Mouse (Mus musculus): ENCODE data around the gene Tmem132d. TPM values are rescaled to one million over a fixed set of nuclear protein-coding genes. Genes with fewer than 3 reads are reported as not detected.

Tmem132d gene
- total RNA-seq, 1 experiment = 2.5 TPM

DNA sequence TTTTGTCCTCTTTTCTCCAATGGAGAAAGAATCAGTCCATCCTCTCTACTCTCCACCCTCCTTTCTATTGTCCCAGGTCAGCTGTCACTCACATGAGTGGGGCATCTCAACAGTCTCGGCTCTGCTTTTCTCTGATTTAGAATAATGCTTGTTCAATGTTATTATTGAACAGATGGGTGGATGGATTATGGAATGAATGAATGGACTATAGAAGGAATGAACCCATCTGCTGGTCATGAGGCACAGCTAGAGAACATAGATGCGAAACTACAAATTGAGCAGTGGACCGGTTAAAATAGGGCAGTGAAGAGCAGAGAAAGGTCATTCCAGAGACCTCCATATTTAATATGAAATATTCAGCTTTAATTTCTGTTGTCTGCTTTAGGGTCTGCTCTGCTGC, 514.5 kb downstream of the Tmem132d start:
- DNase-seq (ENCODE audit: low read depth, low spot score) = no peak
- in situ Hi-C loops (cut with MboI; ENCODE audit: low sequenced_read_pairs in 2 of 2, unreplicated experiment in 2 of 2) = no loop called here
- Histone ChIP-seq H3K9me3 (ENCODE audit: control insufficient read depth, insufficient read depth, low read depth, low read length) (no peaks in the 10 kb centered on the region), H3K27ac (ENCODE audit: insufficient read depth, low read depth, low read length, poor library complexity, severe bottlenecking) (no peak overlapping the region), H3K4me3 (ENCODE audit: insufficient read depth in 1 of 2, low read depth in 1 of 2, low read length in 2 of 2, poor library complexity in 1 of 2, severe bottlenecking in 1 of 2) (no peak overlapping the region), H3K9ac (ENCODE audit: insufficient read depth, low read depth, low read length, poor library complexity, severe bottlenecking) (no peak overlapping the region), H3K36me3 (ENCODE audit: control insufficient read depth, insufficient read depth, low read length, poor library complexity, severe bottlenecking) (no peaks in the 10 kb centered on the region), H3K4me1 (ENCODE audit: control insufficient read depth in 2 of 2, insufficient read depth in 2 of 2, low read length in 2 of 2, poor library complexity in 1 of 2) (no peaks in the 10 kb centered on the region)
- no peak for TF ChIP-seq HCFC1 (IDR thresholded peaks at IDR 0.05; ENCODE audit: borderline replicate concordance, insufficient read depth, low read length)
- TF ChIP-seq ZNF384 (IDR thresholded peaks at IDR 0.05; ENCODE audit: low read depth, low read length) = no peak
- no peak for TF ChIP-seq ZC3H11A (IDR thresholded peaks at IDR 0.05; ENCODE audit: borderline replicate concordance, low read depth, low read length)
- TF ChIP-seq CHD2 (IDR thresholded peaks at IDR 0.05; ENCODE audit: low read depth, low read length) = no peak
- no peak for TF ChIP-seq MAFK (IDR thresholded peaks at IDR 0.05; ENCODE audit: insufficient read depth, low read depth, low read length)

DNA sequence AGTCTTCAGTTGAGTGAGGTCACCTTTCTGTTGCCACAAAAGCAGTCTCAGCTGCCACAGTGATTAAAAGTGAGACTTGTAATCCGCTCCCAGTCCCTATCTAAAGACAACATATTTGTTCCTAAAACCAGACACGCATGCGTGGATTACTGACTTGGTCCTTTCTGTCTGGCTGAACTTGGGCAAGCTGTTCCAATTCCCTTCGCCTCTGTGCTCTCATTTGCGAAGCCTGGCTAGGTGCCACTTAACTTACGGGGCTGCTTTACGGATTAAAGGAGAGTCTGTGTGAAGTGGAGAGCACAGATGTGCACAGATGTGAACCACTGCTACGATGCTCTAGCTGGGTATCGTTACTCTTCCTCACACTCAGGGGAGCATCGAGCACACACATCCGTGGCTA, 518.7 kb downstream of the Tmem132d start:
- Histone ChIP-seq H3K36me3 (ENCODE audit: control insufficient read depth, insufficient read depth, low read length, poor library complexity, severe bottlenecking) (no peaks in the 10 kb centered on the region), H3K9ac (ENCODE audit: insufficient read depth, low read depth, low read length, poor library complexity, severe bottlenecking) (no peak overlapping the region), H3K4me1 (ENCODE audit: control insufficient read depth in 2 of 2, insufficient read depth in 2 of 2, low read length in 2 of 2, poor library complexity in 1 of 2) (no peaks in the 10 kb centered on the region), H3K9me3 (ENCODE audit: control insufficient read depth, insufficient read depth, low read depth, low read length) (no peaks in the 10 kb centered on the region), H3K4me3 (ENCODE audit: insufficient read depth in 1 of 2, low read depth in 1 of 2, low read length in 2 of 2, poor library complexity in 1 of 2, severe bottlenecking in 1 of 2) (no peak overlapping the region), H3K27ac (ENCODE audit: insufficient read depth, low read depth, low read length, poor library complexity, severe bottlenecking) (no peak overlapping the region)
- in situ Hi-C loops (cut with MboI; ENCODE audit: low sequenced_read_pairs in 2 of 2, unreplicated experiment in 2 of 2) = no loop called here
- no peak for TF ChIP-seq ZNF384 (IDR thresholded peaks at IDR 0.05; ENCODE audit: low read depth, low read length)
- no peak for TF ChIP-seq HCFC1 (IDR thresholded peaks at IDR 0.05; ENCODE audit: borderline replicate concordance, insufficient read depth, low read length)
- no peak for TF ChIP-seq ZC3H11A (IDR thresholded peaks at IDR 0.05; ENCODE audit: borderline replicate concordance, low read depth, low read length)
- no peak for TF ChIP-seq CHD2 (IDR thresholded peaks at IDR 0.05; ENCODE audit: low read depth, low read length)
- TF ChIP-seq MAFK (IDR thresholded peaks at IDR 0.05; ENCODE audit: insufficient read depth, low read depth, low read length) = no peak
- no peak for DNase-seq (ENCODE audit: low read depth, low spot score)

DNA sequence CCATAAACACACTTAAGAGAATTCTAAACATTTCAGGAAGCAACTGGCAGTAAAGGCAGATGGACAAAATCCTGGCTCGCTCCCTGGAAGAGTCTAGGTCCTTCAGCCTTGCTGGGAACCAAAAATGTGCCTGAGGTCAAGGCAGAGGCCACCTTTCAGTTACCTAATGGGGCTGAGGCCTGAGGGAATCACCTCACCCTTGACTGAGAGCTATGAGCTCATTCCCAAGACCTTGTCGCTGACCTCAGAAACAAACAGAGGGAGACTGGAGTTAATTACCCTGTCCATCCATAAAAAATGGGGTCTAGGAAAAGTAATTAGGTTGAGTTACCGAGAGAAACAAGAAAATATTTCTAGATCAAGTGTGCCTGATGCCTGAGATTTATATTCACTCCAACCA, 521.3 kb downstream of the Tmem132d start:
- no peak for TF ChIP-seq ZNF384 (IDR thresholded peaks at IDR 0.05; ENCODE audit: low read depth, low read length)
- no peaks in the 10 kb centered on the region for H3K4me1 ChIP-seq (ENCODE audit: control insufficient read depth in 2 of 2, insufficient read depth in 2 of 2, low read length in 2 of 2, poor library complexity in 1 of 2)
- H3K36me3 ChIP-seq (ENCODE audit: control insufficient read depth, insufficient read depth, low read length, poor library complexity, severe bottlenecking) = no peaks in the 10 kb centered on the region
- no peak for DNase-seq (ENCODE audit: low read depth, low spot score)
- H3K27ac ChIP-seq (ENCODE audit: insufficient read depth, low read depth, low read length, poor library complexity, severe bottlenecking) = no peak overlapping the region
- no peak overlapping the region for H3K4me3 ChIP-seq (ENCODE audit: insufficient read depth in 1 of 2, low read depth in 1 of 2, low read length in 2 of 2, poor library complexity in 1 of 2, severe bottlenecking in 1 of 2)
- H3K9ac ChIP-seq (ENCODE audit: insufficient read depth, low read depth, low read length, poor library complexity, severe bottlenecking) = no peak overlapping the region
- in situ Hi-C loops (cut with MboI; ENCODE audit: low sequenced_read_pairs in 2 of 2, unreplicated experiment in 2 of 2) = no loop called here
- H3K9me3 ChIP-seq (ENCODE audit: control insufficient read depth, insufficient read depth, low read depth, low read length) = no peaks in the 10 kb centered on the region

DNA sequence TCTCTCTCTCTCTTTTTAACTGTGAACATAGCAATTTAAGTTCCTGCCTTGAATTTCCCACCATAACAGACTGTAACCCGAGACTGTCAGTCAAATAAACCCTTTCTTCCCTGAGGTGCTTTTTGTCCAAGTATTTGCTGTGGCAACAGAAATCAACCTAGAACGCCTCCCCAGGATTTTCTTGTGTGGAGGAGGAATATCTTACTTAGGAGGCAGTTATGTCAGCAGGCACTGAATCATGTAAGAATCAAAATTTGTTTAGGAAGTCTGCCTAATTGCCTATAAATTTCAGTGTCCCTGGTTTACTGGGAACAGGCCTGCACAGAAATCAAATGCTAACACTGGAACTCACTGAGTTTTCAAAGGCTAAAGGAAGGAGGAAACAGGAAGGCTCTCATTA, 522.5 kb downstream of the Tmem132d start:
- Histone ChIP-seq H3K9me3 (ENCODE audit: control insufficient read depth, insufficient read depth, low read depth, low read length) (no peaks in the 10 kb centered on the region), H3K36me3 (ENCODE audit: control insufficient read depth, insufficient read depth, low read length, poor library complexity, severe bottlenecking) (no peaks in the 10 kb centered on the region), H3K9ac (ENCODE audit: insufficient read depth, low read depth, low read length, poor library complexity, severe bottlenecking) (no peak overlapping the region), H3K4me1 (ENCODE audit: control insufficient read depth in 2 of 2, insufficient read depth in 2 of 2, low read length in 2 of 2, poor library complexity in 1 of 2) (no peaks in the 10 kb centered on the region), H3K27ac (ENCODE audit: insufficient read depth, low read depth, low read length, poor library complexity, severe bottlenecking) (no peak overlapping the region), H3K4me3 (ENCODE audit: insufficient read depth in 1 of 2, low read depth in 1 of 2, low read length in 2 of 2, poor library complexity in 1 of 2, severe bottlenecking in 1 of 2) (no peak overlapping the region)
- DNase-seq (ENCODE audit: low read depth, low spot score) = no peak
- TF ChIP-seq HCFC1 (IDR thresholded peaks at IDR 0.05; ENCODE audit: borderline replicate concordance, insufficient read depth, low read length) = no peak
- no peak for TF ChIP-seq ZNF384 (IDR thresholded peaks at IDR 0.05; ENCODE audit: low read depth, low read length)
- no peak for TF ChIP-seq MAFK (IDR thresholded peaks at IDR 0.05; ENCODE audit: insufficient read depth, low read depth, low read length)
- no peak for TF ChIP-seq CHD2 (IDR thresholded peaks at IDR 0.05; ENCODE audit: low read depth, low read length)
- TF ChIP-seq ZC3H11A (IDR thresholded peaks at IDR 0.05; ENCODE audit: borderline replicate concordance, low read depth, low read length) = no peak
- in situ Hi-C loops (cut with MboI; ENCODE audit: low sequenced_read_pairs in 2 of 2, unreplicated experiment in 2 of 2) = no loop called here

DNA sequence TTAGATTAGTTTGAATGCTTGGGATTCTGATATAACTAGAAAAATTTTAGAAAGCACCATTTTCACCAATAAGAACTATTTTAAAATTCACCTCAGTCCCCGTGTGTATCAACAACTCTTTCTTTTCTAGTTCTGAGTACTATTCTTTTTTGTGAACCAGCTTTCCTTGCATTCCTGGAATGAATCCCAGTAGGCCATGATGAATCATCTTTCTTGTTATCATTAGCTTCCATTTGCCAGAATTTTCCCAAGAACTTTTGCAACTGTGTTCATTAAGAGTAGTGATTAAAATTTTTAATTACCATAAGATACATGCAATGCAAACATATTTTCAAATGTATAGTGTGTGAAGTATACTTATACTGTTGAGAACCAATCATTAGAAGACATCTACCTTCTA, 537.7 kb downstream of the Tmem132d start:
- in situ Hi-C loops (cut with MboI; ENCODE audit: low sequenced_read_pairs in 2 of 2, unreplicated experiment in 2 of 2) = no loop called here
- H3K4me3 ChIP-seq (ENCODE audit: insufficient read depth in 1 of 2, low read depth in 1 of 2, low read length in 2 of 2, poor library complexity in 1 of 2, severe bottlenecking in 1 of 2) = no peak overlapping the region
- DNase-seq (ENCODE audit: low read depth, low spot score) = no peak
- H3K4me1 ChIP-seq (ENCODE audit: control insufficient read depth in 2 of 2, insufficient read depth in 2 of 2, low read length in 2 of 2, poor library complexity in 1 of 2) = no peaks in the 10 kb centered on the region
- no peaks in the 10 kb centered on the region for H3K36me3 ChIP-seq (ENCODE audit: control insufficient read depth, insufficient read depth, low read length, poor library complexity, severe bottlenecking)
- TF ChIP-seq ZNF384 (IDR thresholded peaks at IDR 0.05; ENCODE audit: low read depth, low read length) = no peak
- no peak for TF ChIP-seq CHD2 (IDR thresholded peaks at IDR 0.05; ENCODE audit: low read depth, low read length)
- TF ChIP-seq ZC3H11A (IDR thresholded peaks at IDR 0.05; ENCODE audit: borderline replicate concordance, low read depth, low read length) = no peak
- TF ChIP-seq MAFK (IDR thresholded peaks at IDR 0.05; ENCODE audit: insufficient read depth, low read depth, low read length) = no peak
- no peak for TF ChIP-seq HCFC1 (IDR thresholded peaks at IDR 0.05; ENCODE audit: borderline replicate concordance, insufficient read depth, low read length)
- H3K9me3 ChIP-seq (ENCODE audit: control insufficient read depth, insufficient read depth, low read depth, low read length) = no peaks in the 10 kb centered on the region
- no peak overlapping the region for H3K9ac ChIP-seq (ENCODE audit: insufficient read depth, low read depth, low read length, poor library complexity, severe bottlenecking)
- no peak overlapping the region for H3K27ac ChIP-seq (ENCODE audit: insufficient read depth, low read depth, low read length, poor library complexity, severe bottlenecking)
